Mouse (Mus musculus): ENCODE measurements around the gene Asprv1. TPM values are rescaled to one million over a fixed set of nuclear protein-coding genes. Genes with fewer than 3 reads are reported as not detected.
A peak's percentile ranks its signal among the peaks of the same experiment; 100 is the strongest.

Gene Asprv1
- total RNA-seq (2021): not detected
- long read RNA-seq, experiment 1: 0 reads
- long read RNA-seq, experiment 2: 0 reads

- DNase-seq (ENCODE audit: low spot score): no peak
These were observed at the start of gene Asprv1 for GRCm38 (mm10) chr6:86627946-86628345. Asprv1 (plus strand) TSS chr6:86628164.

- DNase-seq (ENCODE audit: low spot score): peak; percentile 56
These were observed 49.6 kb upstream of the Asprv1 start for GRCm38 (mm10) chr6:86578396-86578795.

GRCm38 (mm10) chr6:86579066-86579784 is 48.7 kb upstream of the Asprv1 start:
- no peak for DNase-seq (ENCODE audit: low spot score)

GRCm38 (mm10) chr6:86579926-86580325 is 48.0 kb upstream of the Asprv1 start:
- DNase-seq (ENCODE audit: low spot score): no peak

- DNase-seq (ENCODE audit: low spot score): no peak
These were observed 44.8 kb upstream of the Asprv1 start for GRCm38 (mm10) chr6:86583141-86583540.

- DNase-seq (ENCODE audit: low spot score): no peak
These were observed 44.3 kb upstream of the Asprv1 start for GRCm38 (mm10) chr6:86583601-86584215.

- peak; percentile 47 for DNase-seq (ENCODE audit: low spot score)
These were observed 43.5 kb upstream of the Asprv1 start for GRCm38 (mm10) chr6:86584296-86585015.

GRCm38 (mm10) chr6:86585070-86585600 is 42.8 kb upstream of the Asprv1 start:
- peak; percentile 89 for DNase-seq (ENCODE audit: low spot score)

- DNase-seq (ENCODE audit: low spot score): no peak
These were observed 41.9 kb upstream of the Asprv1 start for GRCm38 (mm10) chr6:86586070-86586469.

- no peak for DNase-seq (ENCODE audit: low spot score)
These were observed 39.5 kb upstream of the Asprv1 start for GRCm38 (mm10) chr6:86588429-86588828.

GRCm38 (mm10) chr6:86593146-86593897 is 34.6 kb upstream of the Asprv1 start:
- DNase-seq (ENCODE audit: low spot score): no peak

- DNase-seq (ENCODE audit: low spot score): no peak
These were observed 33.3 kb upstream of the Asprv1 start for GRCm38 (mm10) chr6:86594636-86595035.

- no peak for DNase-seq (ENCODE audit: low spot score)
These were observed 32.0 kb upstream of the Asprv1 start for GRCm38 (mm10) chr6:86595865-86596440.

GRCm38 (mm10) chr6:86598742-86599193 is 29.2 kb upstream of the Asprv1 start:
- no peak for DNase-seq (ENCODE audit: low spot score)

GRCm38 (mm10) chr6:86599197-86599596 is 28.8 kb upstream of the Asprv1 start:
- DNase-seq (ENCODE audit: low spot score): peak; percentile 84

GRCm38 (mm10) chr6:86599951-86600414 is 28.0 kb upstream of the Asprv1 start:
- DNase-seq (ENCODE audit: low spot score): peak; percentile 41

- DNase-seq (ENCODE audit: low spot score): no peak
These were observed 22.7 kb upstream of the Asprv1 start for GRCm38 (mm10) chr6:86605260-86605659.

- DNase-seq (ENCODE audit: low spot score): no peak
These were observed 21.7 kb upstream of the Asprv1 start for GRCm38 (mm10) chr6:86606289-86606688.

GRCm38 (mm10) chr6:86607471-86607870 is 20.5 kb upstream of the Asprv1 start:
- no peak for DNase-seq (ENCODE audit: low spot score)

GRCm38 (mm10) chr6:86609235-86609634 is 18.7 kb upstream of the Asprv1 start:
- no peak for DNase-seq (ENCODE audit: low spot score)

- peak; percentile 48 for DNase-seq (ENCODE audit: low spot score)
These were observed 17.2 kb upstream of the Asprv1 start for GRCm38 (mm10) chr6:86610714-86611113.

Measured in gastrocnemius, adult 18-20 months (tissue).